In the genomic region with DNA sequence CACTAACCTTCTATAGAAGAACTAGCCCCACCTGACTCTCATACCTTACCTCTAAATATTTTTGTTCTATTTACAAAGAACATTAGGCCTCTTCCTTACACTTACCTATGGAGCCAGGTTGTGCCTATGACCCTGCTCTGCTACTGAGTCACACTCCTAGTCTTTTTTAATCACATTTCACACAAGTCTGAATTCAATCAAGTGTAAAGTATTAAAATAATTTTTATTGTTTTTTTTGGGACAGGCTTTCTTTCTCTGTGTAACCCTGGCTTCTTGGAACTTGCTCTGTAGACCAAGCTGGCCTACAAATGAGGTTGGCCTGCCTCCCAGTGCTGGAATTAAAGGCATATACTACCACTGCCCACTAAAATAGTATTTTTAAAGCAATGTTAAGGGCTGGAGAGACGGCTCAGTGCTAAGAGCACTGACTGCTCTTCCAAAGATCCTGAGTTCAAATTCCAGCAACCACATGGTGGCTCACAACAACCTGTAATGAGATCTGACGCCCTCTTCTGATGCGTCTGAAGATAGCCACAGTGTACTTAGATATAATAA, we compare ENCODE assay signal across 13 mouse cellular contexts. TPM values are rescaled to one million over a fixed set of nuclear protein-coding genes. Genes with fewer than 3 reads are reported as not detected.
DNase-seq lines count a peak whose midpoint lies in the region; ATAC-seq and TF ChIP-seq lines count a peak whose summit lies in the region.
"Had no signal": no experiment of that assay in that cellular context is flagged by ENCODE, and none has a peak within 500 bp of the region (broad histone marks: within the 10 kb centered on the region; RNA-seq: fewer than 3 reads in every experiment).

No protein-coding gene starts in this region.

- no peak overlapping the region for H3K4me3 ChIP-seq in heart, adult 2 months
- no peak overlapping the region for H3K4me3 ChIP-seq in heart, embryonic 12.5 days
- H3K4me3 ChIP-seq: embryonic facial prominence, embryonic 15.5 days; midbrain, embryonic 12.5 days; neural tube, embryonic 12.5 days had no signal

- no peak overlapping the region for H3K9ac ChIP-seq in heart, adult 2 months (ENCODE audit: low read depth, low read length)
- no peak overlapping the region for H3K9ac ChIP-seq in heart, embryonic 12.5 days
- H3K9ac ChIP-seq: embryonic facial prominence, embryonic 15.5 days; midbrain, embryonic 12.5 days; neural tube, embryonic 12.5 days had no signal

- no peak for TF ChIP-seq EP300 in heart, adult 2 months (IDR thresholded peaks at IDR 0.05; ENCODE audit: insufficient read depth, low read depth, low read length)

- H3K9me3 ChIP-seq in heart, embryonic 12.5 days (replicated peaks) = no peaks in the 10 kb centered on the region
- H3K9me3 ChIP-seq: embryonic facial prominence, embryonic 15.5 days; midbrain, embryonic 12.5 days; neural tube, embryonic 12.5 days had no signal

- H3K27me3 ChIP-seq in heart, adult 2 months (ENCODE audit: control insufficient read depth, insufficient read depth, low read length) = no peaks in the 10 kb centered on the region
- H3K27me3 ChIP-seq in heart, embryonic 12.5 days (replicated peaks) = no peaks in the 10 kb centered on the region
- H3K27me3 ChIP-seq: embryonic facial prominence, embryonic 15.5 days; midbrain, embryonic 12.5 days; neural tube, embryonic 12.5 days had no signal

- no peak overlapping the region for H3K4me2 ChIP-seq in heart, embryonic 12.5 days
- H3K4me2 ChIP-seq: embryonic facial prominence, embryonic 15.5 days; midbrain, embryonic 12.5 days; neural tube, embryonic 12.5 days had no signal

- WGBS in heart, adult 2 months = 31% methylated on average over 3 of the region's 3 CpGs
- 83% methylated on average over 3 of the region's 3 CpGs for WGBS in heart, embryonic 12.5 days

- peak; percentile 38 to 43 for DNase-seq in heart, adult 2 months
- DNase-seq in left cerebral cortex, postnatal 4 days = peak; percentile 8
- no peak for DNase-seq in left cerebral cortex, adult 11 months (ENCODE audit: low spot score)
- peak; percentile 16 for DNase-seq in adrenal gland, postnatal 25 days
- peak; percentile 59 to 61 for DNase-seq in cerebellum, postnatal 10 days
- DNase-seq: lung, adult 2 months; retina, postnatal 1 day had no signal

- peaks cover 3% of the 10 kb centered on the region; the same call in 1 of the 2 replicates for H3K79me2 ChIP-seq in heart, adult 2 months (replicated peaks; ENCODE audit: control insufficient read depth, insufficient read depth, low read length)

- H3K27ac ChIP-seq in heart, adult 2 months = no peak overlapping the region; the same call in 1 of the 2 replicates
- no peak overlapping the region for H3K27ac ChIP-seq in heart, embryonic 12.5 days (ENCODE audit: poor library complexity, severe bottlenecking)
- H3K27ac ChIP-seq: embryonic facial prominence, embryonic 15.5 days; kidney, postnatal 0 days; midbrain, embryonic 12.5 days; neural tube, embryonic 12.5 days had no signal

- TF ChIP-seq CTCF in heart, adult 2 months (IDR thresholded peaks at IDR 0.05) = no peak

- no peak for ATAC-seq in heart, embryonic 12.5 days (ENCODE audit: insufficient number of reproducible peaks, low FRiP score)
- no peak for ATAC-seq in CD4-positive, CD25-positive, alpha-beta regulatory T cell, adult 4 months

- no peak for TF ChIP-seq POLR2A in heart, adult 2 months (IDR thresholded peaks at IDR 0.05; ENCODE audit: insufficient read depth, low read depth, low read length)

- peaks cover 15% of the 10 kb centered on the region for H3K4me1 ChIP-seq in heart, adult 2 months (ENCODE audit: control insufficient read depth, insufficient read depth, low read length)
- H3K4me1 ChIP-seq in heart, embryonic 12.5 days (replicated peaks) = peaks cover 22% of the 10 kb centered on the region

- peaks cover 42% of the 10 kb centered on the region for H3K36me3 ChIP-seq in heart, adult 2 months (ENCODE audit: control insufficient read depth, insufficient read depth, low read length)
- no peaks in the 10 kb centered on the region for H3K36me3 ChIP-seq in heart, embryonic 12.5 days
- H3K36me3 ChIP-seq: embryonic facial prominence, embryonic 15.5 days; midbrain, embryonic 12.5 days; neural tube, embryonic 12.5 days had no signal

- intact Hi-C loops in heart, adult 2 months (cut with DNase I) = no loop called here
- intact Hi-C loops in left cerebral cortex, postnatal 4 days (cut with DNase I) = no loop called here

RNA-seq across cellular contexts. Expression of a gene that starts 8.4 kb away (rescaled TPM):
- total RNA-seq in heart, adult 2 months (2021) = 100 to 1,000 TPM; 208 to 233 TPM
- 30.2 and 73.0 TPM in 2 replicates for polyA plus RNA-seq in heart, adult 2 months (2012; rRNA removed)
- polyA plus RNA-seq in heart, embryonic 12.5 days (2016; fragmentation: Nextera tagmentation; extraction: Ambion mirVana) = 57.7 and 63.4 TPM in 2 replicates
- 100 to 1,000 TPM; 393 to 420 TPM for total RNA-seq in left cerebral cortex, postnatal 4 days (2021)
- total RNA-seq in adrenal gland, postnatal 25 days (2021) = 141 and 192 TPM in 2 replicates
- polyA plus RNA-seq in CD4-positive, CD25-positive, alpha-beta regulatory T cell, adult 4 months (2017; shearing (Covaris generic)) = 10 to 100 TPM; 63.6 to 82.3 TPM

RNA-seq across cellular contexts. Expression of a gene that starts 54.6 kb away (rescaled TPM):
- 10 to 100 TPM; 16.3 to 17.8 TPM for total RNA-seq in heart, adult 2 months (2021)
- 2.8 and 4.6 TPM in 2 replicates for polyA plus RNA-seq in heart, adult 2 months (2012; rRNA removed)
- 34.6 and 37.0 TPM in 2 replicates for polyA plus RNA-seq in heart, embryonic 12.5 days (2016; fragmentation: Nextera tagmentation; extraction: Ambion mirVana)
- total RNA-seq in left cerebral cortex, postnatal 4 days (2021) = 10 to 100 TPM; 23.0 to 25.5 TPM
- total RNA-seq in adrenal gland, postnatal 25 days (2021) = 34.2 and 35.9 TPM in 2 replicates
- 10 to 100 TPM; 29.2 to 36.8 TPM for polyA plus RNA-seq in CD4-positive, CD25-positive, alpha-beta regulatory T cell, adult 4 months (2017; shearing (Covaris generic))
